Mouse (Mus musculus) forebrain, embryonic 13.5 days (tissue): ENCODE results near the gene Nol12. TPM values are rescaled to one million over a fixed set of nuclear protein-coding genes. Genes with fewer than 3 reads are reported as not detected.
A peak's percentile ranks its signal among the peaks of the same experiment; 100 is the strongest.

Experiments used
- ATAC-seq: fragments of 200-750 bp; cut with Nextera tagmentation; 2 replicates; pipeline ENCODE4 v1.8.0; 2017
- H3K27ac ChIP-seq: fragments of 300-500 bp; sonication (generic); 2 replicates; pipeline ENCODE4 v1.5.1; 2015; ENCODE audit warnings: inconsistent platforms, mild to moderate bottlenecking, moderate library complexity
- H3K27me3 ChIP-seq: fragments of 300-500 bp; sonication (generic); 2 replicates; pipeline ENCODE4 v1.6.1; 2015; ENCODE audit warnings: mild to moderate bottlenecking, inconsistent platforms
- H3K36me3 ChIP-seq: fragments of 300-500 bp; sonication (generic); 2 replicates; pipeline ENCODE4 v1.6.1; 2015; ENCODE audit warnings: mild to moderate bottlenecking, inconsistent platforms; ENCODE audit not compliant: poor library complexity, severe bottlenecking
- H3K4me1 ChIP-seq: fragments of 300-500 bp; sonication (generic); 2 replicates; pipeline ENCODE4 v1.6.1; 2015; ENCODE audit warnings: inconsistent platforms
- H3K4me2 ChIP-seq: fragments of 300-500 bp; sonication (generic); 2 replicates; pipeline ENCODE4 v1.6.1; 2015; ENCODE audit warnings: inconsistent platforms, mild to moderate bottlenecking, moderate library complexity
- H3K4me3 ChIP-seq: fragments of 300-500 bp; sonication (generic); 2 replicates; pipeline ENCODE4 v1.5.1; 2015; ENCODE audit warnings: mild to moderate bottlenecking, inconsistent platforms
- H3K9ac ChIP-seq: fragments of 300-500 bp; sonication (generic); 2 replicates; pipeline ENCODE4 v1.6.1; 2015; ENCODE audit warnings: mild to moderate bottlenecking, inconsistent platforms
- H3K9me3 ChIP-seq: fragments of 300-500 bp; sonication (generic); replicated peaks from 2 replicates; pipeline ENCODE4 v1.6.1; 2016; ENCODE audit warnings: inconsistent platforms
- WGBS: fragments of 180-500 bp; shearing (Covaris S2); methylation state at CpG from one replicate; pipeline ENCODE4 v1.1.7; 2015; 5-methylcytosine and 5-hydroxymethylcytosine counted together
- microRNA-seq: library from miRNA; unstranded; fragments of <30 nt; microRNA quantifications from one replicate; pipeline ENCODE4, GENCODE M21; 2016
- polyA plus RNA-seq: library from polyadenylated mRNA; unstranded; fragments of >200 nt; fragmentation: Nextera tagmentation; extraction: Ambion mirVana; gene quantifications from 2 replicates; pipeline ENCODE4 v1.2.1, GENCODE M21; 2015

Gene Nol12
- polyA plus RNA-seq, 1 experiment from 2014 or later = 50.3 TPM

DNA sequence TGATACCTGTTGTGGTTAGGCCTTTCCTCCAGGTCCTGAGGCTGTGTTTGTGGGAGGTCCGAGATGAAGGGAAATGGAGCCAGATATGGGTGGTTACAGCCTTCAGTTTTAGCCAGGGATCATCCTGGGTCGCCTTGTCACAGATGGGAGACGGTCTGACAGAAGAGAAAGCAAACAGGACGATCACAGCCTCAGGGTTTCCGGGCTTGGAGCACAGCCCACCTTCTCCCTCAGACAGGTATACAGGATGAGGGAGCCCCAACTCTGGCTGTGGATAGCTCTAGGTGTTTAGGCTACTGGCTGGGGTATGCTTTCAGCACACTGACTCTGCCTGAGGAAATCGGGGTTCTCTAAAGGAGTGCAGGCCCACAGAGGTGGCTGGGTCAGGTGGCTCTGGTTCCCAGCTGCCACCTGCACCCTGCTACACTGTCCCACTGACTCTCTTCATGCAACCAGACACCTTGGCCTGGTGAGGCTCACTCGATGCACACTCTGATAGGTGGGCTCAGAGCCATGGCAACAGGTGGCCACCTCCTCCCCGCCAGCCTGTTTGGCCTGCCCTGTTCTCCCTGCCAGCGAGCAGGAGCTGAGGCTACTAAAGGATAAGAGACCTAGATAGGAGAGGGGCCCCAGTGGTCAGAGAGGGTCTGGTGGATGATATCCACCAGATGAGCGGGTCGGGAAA lies 51.9 kb downstream of the Nol12 start:
- no peak overlapping the region for H3K4me2 ChIP-seq
- no peaks in the 10 kb centered on the region for H3K9me3 ChIP-seq
- peaks cover 44% of the 10 kb centered on the region for H3K36me3 ChIP-seq
- no peak overlapping the region for H3K27ac ChIP-seq
- ATAC-seq = no peak
- peaks cover 53% of the 10 kb centered on the region for H3K4me1 ChIP-seq
- H3K9ac ChIP-seq = peak overlapping the region; percentile 23; the same call in 1 of the 2 replicates
- no peak overlapping the region for H3K4me3 ChIP-seq
- no peaks in the 10 kb centered on the region for H3K27me3 ChIP-seq
- 66% methylated on average over 11 of the region's 11 CpGs for WGBS

GRCm38 (mm10) chr15:78988499-78988971 lies 53.8 kb downstream of the Nol12 start:
- Histone ChIP-seq H3K4me3 (no peak overlapping the region), H3K4me2 (0 out of 2 replicates have a peak overlapping the region, but pooled peaks have one; percentile 15), H3K36me3 (peaks cover 62% of the 10 kb centered on the region), H3K27me3 (no peaks in the 10 kb centered on the region), H3K4me1 (peaks cover 40% of the 10 kb centered on the region), H3K27ac (peak overlapping the region; percentile 45), H3K9ac (0 out of 2 replicates have a peak overlapping the region, but pooled peaks have one; percentile 26), H3K9me3 (no peaks in the 10 kb centered on the region)
- 36% methylated on average over 14 of the region's 14 CpGs for WGBS
- peak; percentile 79 for ATAC-seq

GRCm38 (mm10) chr15:78989152-78990092 lies 54.7 kb downstream of the Nol12 start:
- ATAC-seq = no peak; the same call in 1 of the 2 replicates
- Histone ChIP-seq H3K36me3 (peaks cover 71% of the 10 kb centered on the region), H3K9me3 (no peaks in the 10 kb centered on the region)

GRCm38 (mm10) chr15:78990093-78990463 lies 55.3 kb downstream of the Nol12 start:
- H3K27me3 ChIP-seq = no peaks in the 10 kb centered on the region
- H3K9ac ChIP-seq = no peak overlapping the region
- no peak overlapping the region for H3K4me2 ChIP-seq
- H3K9me3 ChIP-seq = no peaks in the 10 kb centered on the region
- H3K27ac ChIP-seq = no peak overlapping the region
- WGBS = 99% methylated on average over 9 of the region's 9 CpGs
- H3K36me3 ChIP-seq = peaks cover 78% of the 10 kb centered on the region
- H3K4me3 ChIP-seq = no peak overlapping the region
- no peak for ATAC-seq
- peaks cover 25% of the 10 kb centered on the region for H3K4me1 ChIP-seq

More at GRCm38 (mm10) chr15:78989152-78990092, 54.7 kb downstream of the Nol12 start:
- H3K4me3 ChIP-seq = no peak overlapping the region
- WGBS = 89% methylated on average over 14 of the region's 14 CpGs
- H3K27me3 ChIP-seq = no peaks in the 10 kb centered on the region
- no peak overlapping the region for H3K4me2 ChIP-seq
- H3K4me1 ChIP-seq = peaks cover 31% of the 10 kb centered on the region
- no peak overlapping the region for H3K9ac ChIP-seq
- peak overlapping the region; percentile 45 for H3K27ac ChIP-seq

- Histone ChIP-seq H3K4me2 (no peak overlapping the region), H3K4me1 (peaks cover 23% of the 10 kb centered on the region), H3K9me3 (no peaks in the 10 kb centered on the region), H3K4me3 (no peak overlapping the region), H3K27ac (no peak overlapping the region), H3K27me3 (no peaks in the 10 kb centered on the region), H3K36me3 (peaks cover 85% of the 10 kb centered on the region), H3K9ac (no peak overlapping the region)
- 95% methylated on average over 25 of the region's 25 CpGs for WGBS
- no peak for ATAC-seq
Measured at GRCm38 (mm10) chr15:78990970-78991525, 56.3 kb downstream of the Nol12 start.

DNA sequence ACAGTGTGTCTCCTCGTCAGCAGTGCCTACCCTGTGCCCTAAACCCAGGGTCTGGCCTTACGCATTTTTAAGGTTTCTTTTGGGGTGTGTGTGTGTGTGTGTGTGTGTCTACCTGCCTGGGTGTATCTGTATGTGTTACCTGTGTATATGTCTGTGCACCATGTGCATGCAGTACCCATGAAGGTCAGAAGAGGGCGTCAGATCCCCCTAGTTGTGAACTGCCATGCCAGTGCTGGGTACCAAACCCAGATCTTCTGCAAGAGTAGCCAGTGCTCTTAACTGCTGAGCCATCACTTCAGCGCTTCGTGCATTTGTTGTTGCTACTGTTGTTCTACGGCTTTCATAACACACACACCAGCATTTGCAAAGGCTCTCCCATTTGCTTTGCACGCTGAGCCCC lies 57.5 kb downstream of the Nol12 start:
- Histone ChIP-seq H3K4me3 (no peak overlapping the region), H3K4me1 (peaks cover 15% of the 10 kb centered on the region), H3K9ac (no peak overlapping the region), H3K27ac (no peak overlapping the region), H3K27me3 (no peaks in the 10 kb centered on the region), H3K9me3 (no peaks in the 10 kb centered on the region), H3K36me3 (peaks cover 87% of the 10 kb centered on the region), H3K4me2 (no peak overlapping the region)
- ATAC-seq = no peak
- WGBS = 91% methylated on average over 7 of the region's 7 CpGs

DNA sequence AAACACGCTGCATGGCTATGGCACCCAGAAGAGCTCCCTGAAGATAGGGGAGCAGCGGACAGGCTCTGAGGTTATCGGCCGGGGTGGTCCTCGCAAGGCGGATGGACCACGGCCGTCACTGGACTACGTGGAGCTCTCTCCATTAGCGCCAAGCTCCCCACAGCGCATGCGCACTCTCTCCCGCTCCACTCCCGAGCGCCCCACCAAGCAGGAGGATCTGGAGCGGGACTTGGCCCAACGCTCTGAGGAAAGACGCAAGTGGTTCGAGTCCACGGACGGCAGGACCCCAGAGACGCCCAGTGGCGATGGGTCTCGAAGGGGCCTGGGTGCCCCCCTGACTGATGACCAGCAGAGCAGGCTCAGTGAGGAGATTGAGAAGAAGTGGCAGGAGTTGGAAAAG lies 58.2 kb downstream of the Nol12 start:
- Histone ChIP-seq H3K9ac (no peak overlapping the region), H3K4me2 (no peak overlapping the region), H3K27ac (no peak overlapping the region), H3K4me1 (peaks cover 8% of the 10 kb centered on the region), H3K36me3 (peaks cover 93% of the 10 kb centered on the region), H3K27me3 (no peaks in the 10 kb centered on the region), H3K9me3 (no peaks in the 10 kb centered on the region), H3K4me3 (no peak overlapping the region)
- no peak for ATAC-seq
- WGBS = 97% methylated on average over 24 of the region's 24 CpGs

Small RNAs within 50 kb of the gene (microRNA-seq; reads per million reads assigned to microRNA genes)
- not detected for gene Mir6955

Other genes with a start within 250 kb of the Nol12 start
- 1.7 and 1.8 TPM in 2 replicates for gene Elfn2, start 216.2 kb upstream of the Nol12 start, polyA plus RNA-seq
- gene Mfng, start 161.5 kb upstream of the Nol12 start, polyA plus RNA-seq = 136 and 138 TPM in 2 replicates
- gene Card10, start 131.9 kb upstream of the Nol12 start, polyA plus RNA-seq = 0.92 and 0.93 TPM in 2 replicates
- 5.0 and 5.5 TPM in 2 replicates for gene Cdc42ep1, start 92.3 kb upstream of the Nol12 start, polyA plus RNA-seq
- gene Lgals2, start 79.4 kb upstream of the Nol12 start, polyA plus RNA-seq = not detected in 2 replicates
- 50.3 and 53.7 TPM in 2 replicates for gene Gga1, start 57.7 kb upstream of the Nol12 start, polyA plus RNA-seq
- gene Gm49510, start 35.3 kb upstream of the Nol12 start, polyA plus RNA-seq = 0.15 and 0.16 TPM in 2 replicates
- 3.7 and 5.4 TPM in 2 replicates for gene Sh3bp1, start 35.2 kb upstream of the Nol12 start, polyA plus RNA-seq
- 54.4 and 55.5 TPM in 2 replicates for gene Pdxp, start 21.0 kb upstream of the Nol12 start, polyA plus RNA-seq
- gene Lgals1, start 8.2 kb upstream of the Nol12 start, polyA plus RNA-seq = 91.7 and 110 TPM in 2 replicates
- gene Triobp, start 12.8 kb downstream of the Nol12 start, polyA plus RNA-seq = 35.6 and 39.2 TPM in 2 replicates
- 546 and 569 TPM in 2 replicates for gene H1f0, start 93.5 kb downstream of the Nol12 start, polyA plus RNA-seq
- not detected in 2 replicates for gene Galr3, start 107.0 kb downstream of the Nol12 start, polyA plus RNA-seq
- 53.0 and 53.9 TPM in 2 replicates for gene Ankrd54, start 128.0 kb downstream of the Nol12 start, polyA plus RNA-seq
- gene Eif3l, start 140.2 kb downstream of the Nol12 start, polyA plus RNA-seq = 207 and 215 TPM in 2 replicates
- 5.4 and 6.5 TPM in 2 replicates for gene Micall1, start 174.0 kb downstream of the Nol12 start, polyA plus RNA-seq
- gene Polr2f, start 206.1 kb downstream of the Nol12 start, polyA plus RNA-seq = 300 and 353 TPM in 2 replicates
- gene 1700088E04Rik, start 206.3 kb downstream of the Nol12 start, polyA plus RNA-seq = 12.1 and 13.7 TPM in 2 replicates
- gene Sox10, start 230.3 kb downstream of the Nol12 start, polyA plus RNA-seq = 0.45 and 0.49 TPM in 2 replicates